Mouse (Mus musculus): ENCODE measurements at regions not wholly inside any gene's neighbourhood (a gene's known extent, or its start where the extent isn't known, plus 50 kb on each side); places are given as distances from the start of the nearest gene placed in this dataset.

DNA sequence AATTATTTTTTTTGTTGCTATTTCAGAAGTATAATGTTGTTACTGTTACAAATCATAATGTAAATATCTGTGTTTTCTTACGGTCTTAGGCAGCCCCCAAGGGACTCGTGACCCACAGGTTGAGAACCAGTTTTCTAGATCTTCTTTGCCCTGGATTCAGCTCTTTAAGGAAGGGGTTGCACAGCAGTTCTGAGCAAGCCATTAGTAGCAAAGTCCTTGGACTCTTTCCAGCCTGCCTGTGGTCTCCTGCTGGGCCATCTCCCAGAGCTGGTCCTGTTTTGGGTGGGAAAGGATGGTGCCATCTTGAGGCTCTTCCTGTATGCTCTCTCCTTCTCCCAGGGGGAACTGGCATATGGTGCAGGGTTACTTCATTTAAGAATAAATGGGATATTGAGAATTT is 380.9 kb upstream of the Slc30a5 start:
- no peak for TF ChIP-seq E2F4 (IDR thresholded peaks at IDR 0.05; ENCODE audit: insufficient replicate concordance, low read depth, low read length)
- no peak for TF ChIP-seq MAFK (IDR thresholded peaks at IDR 0.05; ENCODE audit: insufficient replicate concordance, low read length)
- TF ChIP-seq NELFE (IDR thresholded peaks at IDR 0.05; ENCODE audit: low read depth, low read length): no peak
- no peak for TF ChIP-seq USF1 (IDR thresholded peaks at IDR 0.05; ENCODE audit: low read depth, low read length)
- TF ChIP-seq CTCF (conservative IDR thresholded peaks at IDR 0.05 in 1 of 2, IDR thresholded peaks at IDR 0.05 in 1 of 2; ENCODE audit: low read depth in 2 of 2, low read length in 2 of 2): no peak
- no peak for TF ChIP-seq POLR2A (IDR thresholded peaks at IDR 0.05; ENCODE audit: low read depth, low read length)
- TF ChIP-seq EP300 (IDR thresholded peaks at IDR 0.05; ENCODE audit: low read length): no peak

Measured in CH12.LX (cell line).